Mouse (Mus musculus) urinary bladder, adult 2 months (tissue): Measurements from ENCODE around the gene Trib2. TPM values are rescaled to one million over a fixed set of nuclear protein-coding genes. Genes with fewer than 3 reads are reported as not detected.

ENCODE experiments used
- DNase-seq: peaks from one replicate; pipeline ENCODE4 v3.0.0; 2022; ENCODE audit warnings: low spot score
- polyA plus RNA-seq: library from polyadenylated mRNA; depleted of rRNA; stranded (reverse); fragments of >200 nt; gene quantifications from 2 replicates; pipeline ENCODE4 v1.2.3, GENCODE M21; 2012

Gene Trib2
- polyA plus RNA-seq, 1 experiment, result 6.1 TPM

- DNase-seq, result no peak
Observed at GRCm38 (mm10) chr12:15814249-15815081, 2.3 kb downstream of the Trib2 start.

- DNase-seq, result no peak
Observed at GRCm38 (mm10) chr12:15813819-15814165, 2.9 kb downstream of the Trib2 start.

- DNase-seq, result no peak
Observed at GRCm38 (mm10) chr12:15813133-15813818, 3.4 kb downstream of the Trib2 start.

- no peak for DNase-seq
Observed at GRCm38 (mm10) chr12:15812139-15812962, 4.4 kb downstream of the Trib2 start.

GRCm38 (mm10) chr12:15811682-15812081 is 5.0 kb downstream of the Trib2 start:
- DNase-seq, result no peak

GRCm38 (mm10) chr12:15810926-15811325 is 5.8 kb downstream of the Trib2 start:
- DNase-seq, result no peak

- no peak for DNase-seq
Observed at GRCm38 (mm10) chr12:15809657-15810056, 7.1 kb downstream of the Trib2 start.

GRCm38 (mm10) chr12:15809249-15809648 is 7.5 kb downstream of the Trib2 start:
- DNase-seq, result no peak

GRCm38 (mm10) chr12:15808186-15808800 is 8.4 kb downstream of the Trib2 start:
- DNase-seq, result no peak

- no peak for DNase-seq
Observed at GRCm38 (mm10) chr12:15804931-15805331, 11.8 kb downstream of the Trib2 start.

- DNase-seq, result no peak
Observed at GRCm38 (mm10) chr12:15803936-15804438, 12.7 kb downstream of the Trib2 start.

- DNase-seq, result no peak
Observed at GRCm38 (mm10) chr12:15801571-15801930, 15.2 kb downstream of the Trib2 start.

GRCm38 (mm10) chr12:15800914-15801570 is 15.7 kb downstream of the Trib2 start:
- DNase-seq, result no peak

GRCm38 (mm10) chr12:15800196-15800913 is 16.4 kb downstream of the Trib2 start:
- DNase-seq, result no peak

- DNase-seq, result no peak
Observed at GRCm38 (mm10) chr12:15798019-15798418, 18.7 kb downstream of the Trib2 start.

- no peak for DNase-seq
Observed at GRCm38 (mm10) chr12:15795886-15796285, 20.8 kb downstream of the Trib2 start.

GRCm38 (mm10) chr12:15793336-15793735 is 23.4 kb downstream of the Trib2 start:
- no peak for DNase-seq

GRCm38 (mm10) chr12:15790181-15790580 is 26.5 kb downstream of the Trib2 start:
- no peak for DNase-seq

- DNase-seq, result no peak
Observed at GRCm38 (mm10) chr12:15777047-15777446, 39.7 kb downstream of the Trib2 start.

GRCm38 (mm10) chr12:15771686-15772085 is 45.0 kb downstream of the Trib2 start:
- DNase-seq, result no peak

- DNase-seq, result no peak
Observed at GRCm38 (mm10) chr12:15768536-15768935, 48.2 kb downstream of the Trib2 start.
